Mouse (Mus musculus) brain, embryonic 14.5 days (tissue): Measurements from ENCODE around the gene Rheb. TPM values are rescaled to one million over a fixed set of nuclear protein-coding genes. Genes with fewer than 3 reads are reported as not detected.

Experiments used
- DNase-seq: peaks from one replicate; pipeline ENCODE4 v3.0.0-alpha.2; 2011; ENCODE audit warnings: low read depth
- CTCF ChIP-seq: fragments of 200-500 bp; IDR thresholded peaks from 2 replicates; pipeline ENCODE4 v1.5.1; 2012; ENCODE audit warnings: inconsistent platforms, mild to moderate bottlenecking, moderate library complexity, borderline replicate concordance; ENCODE audit not compliant: insufficient read depth, insufficient read length; ENCODE audit errors: extremely low read depth
- POLR2A ChIP-seq: fragments of 200-500 bp; IDR thresholded peaks from 2 replicates; pipeline ENCODE4 v1.6.1; 2012; ENCODE audit warnings: mild to moderate bottlenecking, inconsistent platforms, borderline replicate concordance; ENCODE audit not compliant: poor library complexity, insufficient read depth, insufficient read length, severe bottlenecking; ENCODE audit errors: extremely low read depth
- polyA plus RNA-seq: library from polyadenylated mRNA; depleted of rRNA; stranded (reverse); fragments of >200 nt; gene quantifications from 2 replicates; pipeline ENCODE4 v1.2.3, GENCODE M21; 2012; rRNA removed

The Rheb gene
- 80.5 and 88.6 TPM in 2 replicates for polyA plus RNA-seq

DNA sequence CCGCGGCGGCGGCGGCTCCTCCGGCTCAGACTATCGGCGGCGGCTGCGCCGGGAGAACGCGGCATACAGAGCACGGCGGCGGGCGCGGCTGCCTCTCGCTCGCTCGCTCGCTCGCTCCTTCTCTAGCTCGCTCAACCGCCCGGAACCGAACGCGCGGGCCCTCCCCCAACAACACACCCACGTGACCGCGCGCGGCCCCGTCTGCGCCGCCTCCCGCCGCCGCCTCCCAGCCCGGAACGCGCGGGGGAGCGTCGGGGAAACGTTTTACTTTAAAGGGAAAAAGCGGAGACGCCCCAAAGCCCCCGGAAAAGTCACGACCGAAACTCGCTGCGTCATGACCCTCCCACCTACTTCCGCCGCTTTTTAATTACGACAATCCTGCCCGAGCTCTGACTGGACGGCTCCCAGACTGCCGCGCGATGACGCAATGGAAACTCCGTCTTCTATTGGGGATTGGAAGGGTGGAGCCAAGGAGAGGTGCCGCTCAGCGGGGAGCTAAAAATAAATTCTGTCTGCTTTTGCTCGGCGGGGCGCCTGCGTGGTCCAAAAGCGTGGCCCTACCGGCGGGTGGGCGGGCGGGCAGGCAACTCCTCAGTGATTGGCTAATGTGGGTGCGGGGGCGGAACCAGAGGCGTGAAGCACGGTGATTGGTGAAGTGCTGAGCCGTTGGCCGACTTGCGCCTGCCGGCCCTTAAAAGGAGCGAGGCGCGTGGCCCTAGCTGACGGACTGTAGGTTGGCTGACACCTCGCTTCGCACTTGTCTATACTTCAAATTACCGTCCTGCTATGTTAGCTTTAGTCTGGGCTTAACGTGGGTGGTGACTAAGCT lies at the start of gene Rheb:
TSS of gene Rheb (minus strand) at position 351 of the 829 bp plus-strand sequence.
- peak; percentile 100 for DNase-seq
- TF ChIP-seq POLR2A (peak; percentile 65), CTCF (no peak)

DNA sequence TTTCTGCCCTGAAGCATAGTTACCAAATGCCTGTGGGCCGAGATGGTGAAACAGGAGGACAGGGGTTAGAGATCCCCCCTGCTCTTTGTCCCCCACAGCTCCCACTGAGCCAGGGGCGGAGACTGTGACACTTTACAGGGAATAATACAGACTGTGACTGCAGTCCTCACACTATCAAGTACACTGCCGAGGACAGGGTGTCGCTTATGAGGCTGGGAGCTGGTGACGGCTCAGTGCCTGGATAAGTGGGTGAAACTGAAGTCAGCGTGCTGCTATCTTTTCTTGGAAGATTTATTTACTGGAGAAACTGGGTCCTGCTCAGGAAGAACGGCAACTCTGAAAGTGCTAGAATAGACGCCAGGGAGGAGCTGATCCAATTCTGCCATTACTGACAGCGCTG lies 47.4 kb upstream of the Rheb start:
- TF ChIP-seq CTCF (no peak), POLR2A (no peak)
- DNase-seq = no peak

DNA sequence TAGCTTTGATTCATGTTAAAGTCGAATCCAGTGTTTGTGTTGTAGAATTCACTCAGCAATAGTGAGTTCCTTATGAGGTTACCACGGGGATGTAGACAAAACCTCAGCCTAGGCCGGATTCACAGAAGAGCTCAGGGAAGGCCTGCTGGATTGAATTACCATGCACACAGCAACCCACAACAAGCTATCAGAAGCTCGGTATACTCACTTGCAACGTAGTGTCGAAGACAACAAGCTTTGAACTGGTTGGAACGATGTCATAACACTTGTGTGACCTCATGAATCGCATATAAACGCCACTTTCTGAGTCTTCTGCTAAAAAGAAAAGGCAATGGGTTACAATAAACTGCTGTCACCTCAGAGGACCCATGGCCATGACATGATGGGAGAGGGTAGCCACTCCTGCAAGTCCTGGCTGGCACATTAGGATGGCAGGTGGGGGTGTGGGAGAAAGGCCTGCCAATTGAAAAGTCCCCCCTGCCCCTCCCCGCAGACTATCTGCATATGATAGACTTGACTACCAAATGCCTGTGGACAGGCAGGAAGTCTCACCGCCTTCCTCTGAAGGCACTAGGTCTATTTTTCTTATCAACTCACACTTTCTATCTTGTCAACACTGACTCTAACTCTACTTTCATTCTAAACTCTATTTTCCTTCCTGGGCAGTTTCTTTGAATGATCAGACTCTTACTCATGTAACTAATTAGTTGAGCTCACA lies 46.6 kb upstream of the Rheb start:
- TF ChIP-seq CTCF (no peak), POLR2A (no peak)
- no peak for DNase-seq

DNA sequence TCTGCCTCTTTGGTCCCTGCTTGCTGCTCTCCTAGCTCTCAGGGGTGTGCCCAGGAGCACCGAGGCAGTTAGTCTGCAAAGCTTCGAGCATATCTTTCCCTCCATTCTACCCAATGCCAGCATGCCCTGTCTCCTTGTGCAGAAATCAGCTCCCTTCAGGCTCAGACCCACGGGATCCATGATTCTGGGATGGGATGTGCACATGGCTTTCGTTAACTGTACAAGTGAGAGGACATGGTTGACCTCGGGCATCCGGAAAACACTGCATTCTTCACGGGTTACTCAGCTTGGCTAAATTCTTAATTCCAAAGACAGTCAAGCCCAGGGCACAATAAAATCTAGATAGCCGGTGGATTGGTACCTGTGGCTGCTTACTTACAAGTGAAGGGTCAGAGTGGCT lies 44.8 kb upstream of the Rheb start:
- DNase-seq = no peak
- TF ChIP-seq POLR2A (no peak), CTCF (no peak)

DNA sequence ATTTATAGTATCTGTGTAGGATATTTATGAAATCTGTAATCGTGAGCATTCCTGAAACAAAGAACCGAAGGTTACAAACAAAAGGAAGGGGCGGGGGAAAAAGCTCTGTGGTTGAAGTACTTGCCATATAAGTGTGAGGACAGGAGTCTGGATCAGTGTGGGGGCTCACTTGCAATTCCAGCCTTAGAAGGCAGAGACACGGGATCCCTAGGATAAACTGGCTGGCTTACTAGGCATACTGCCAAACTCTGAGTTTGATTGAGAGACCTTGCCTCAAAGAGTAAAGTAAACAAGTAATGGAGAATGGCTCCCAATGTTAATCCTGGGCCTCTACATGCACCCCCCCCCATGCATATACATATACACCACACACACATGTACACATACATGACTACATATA lies 36.3 kb upstream of the Rheb start:
- TF ChIP-seq CTCF (no peak), POLR2A (no peak)
- no peak for DNase-seq

DNA sequence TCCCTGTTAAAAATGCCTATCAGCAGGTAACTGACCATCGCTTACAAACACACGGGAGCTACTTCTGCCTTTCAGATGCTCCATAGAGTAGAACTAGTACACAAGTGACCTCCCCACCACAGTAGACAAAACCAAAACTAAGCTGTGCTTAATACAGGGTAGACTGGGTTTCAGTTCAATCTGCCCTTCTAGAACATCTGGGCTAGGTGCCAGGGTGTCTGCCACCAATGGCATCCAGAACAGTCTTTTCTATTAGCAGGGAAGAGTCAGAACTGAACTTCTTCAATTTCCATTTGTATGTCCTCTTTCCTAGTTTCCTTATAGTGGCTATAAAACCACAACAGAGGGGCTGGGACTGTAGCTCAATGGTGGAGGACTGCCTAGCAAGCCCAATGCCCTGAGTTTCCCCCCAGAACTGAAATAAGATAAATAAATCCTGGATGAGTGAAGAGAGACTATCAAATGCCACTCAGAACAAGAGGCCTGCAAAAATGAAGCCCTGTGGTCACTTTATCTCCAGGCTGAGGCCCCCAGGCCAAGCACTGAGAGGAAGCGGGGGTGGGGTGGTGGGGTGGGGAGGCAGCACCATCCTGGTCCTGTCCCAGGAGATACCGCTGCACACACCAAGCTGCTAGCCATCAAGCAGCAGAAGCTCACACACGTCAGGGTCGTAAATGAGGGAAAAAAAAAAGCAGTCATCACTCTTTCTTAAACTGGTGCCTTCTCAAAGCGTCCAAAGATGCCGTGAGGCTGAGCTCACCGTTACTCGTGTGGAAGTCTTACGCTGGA lies 35.6 kb upstream of the Rheb start:
- TF ChIP-seq CTCF (no peak), POLR2A (no peak)
- DNase-seq = no peak

DNA sequence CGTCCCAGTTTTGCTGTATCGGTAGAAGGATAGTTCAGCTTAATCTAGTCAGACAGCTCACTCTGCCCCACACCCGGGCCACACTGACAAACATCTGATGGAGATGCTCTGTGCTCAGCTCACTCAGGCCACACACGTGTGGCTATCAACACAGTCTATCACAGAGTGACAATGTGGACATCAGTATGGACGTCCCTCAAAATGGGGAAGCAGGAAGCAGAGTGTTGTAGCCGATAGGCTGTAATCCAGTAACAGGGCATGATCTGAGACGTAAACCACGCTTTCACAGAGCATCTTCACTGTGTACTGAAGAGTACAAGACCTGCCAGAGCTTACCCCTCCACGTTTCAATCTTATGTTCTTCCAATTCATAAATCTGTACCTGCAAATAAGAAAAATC lies 34.2 kb upstream of the Rheb start:
- TF ChIP-seq POLR2A (no peak), CTCF (no peak)
- no peak for DNase-seq

DNA sequence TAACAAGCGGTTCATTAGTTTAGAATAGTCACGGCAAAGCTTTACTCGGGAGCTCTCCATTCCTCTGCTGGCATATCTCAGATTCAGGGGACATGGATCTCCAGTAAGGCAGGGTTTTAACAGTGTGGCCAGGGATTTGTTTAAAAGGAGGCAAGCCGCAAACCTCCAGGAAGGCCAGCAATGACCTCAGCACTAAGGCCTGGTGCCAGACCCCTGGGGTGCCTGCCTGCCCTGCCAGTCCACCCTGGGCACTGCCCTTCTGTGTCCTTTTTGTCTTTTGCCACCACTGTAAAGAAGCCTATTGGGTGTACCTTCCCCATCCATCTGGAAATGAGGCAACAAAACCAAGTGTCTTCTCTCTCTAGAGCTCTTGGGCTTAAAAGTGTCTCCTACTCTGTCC lies 31.7 kb upstream of the Rheb start:
- DNase-seq = peak; percentile 14
- TF ChIP-seq CTCF (no peak), POLR2A (no peak)

DNA sequence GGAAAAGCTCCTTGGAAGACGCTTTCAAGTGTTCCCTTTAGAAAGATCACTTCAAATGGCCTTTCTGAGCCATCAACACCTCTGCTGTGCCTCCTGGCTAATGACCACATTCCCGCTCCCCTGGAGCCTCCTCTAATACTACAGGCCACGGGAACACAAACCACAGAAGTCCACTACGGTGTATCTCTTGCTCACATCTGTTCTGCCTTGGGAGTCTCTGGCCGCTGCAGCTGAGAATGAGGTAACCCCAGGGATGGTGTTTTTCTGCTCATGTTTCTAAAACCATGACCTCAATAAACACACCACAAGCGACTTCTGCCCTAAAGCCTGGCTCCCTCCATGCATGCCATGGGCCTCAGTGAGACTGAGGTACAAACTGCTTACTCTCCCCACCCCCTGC lies 30.8 kb upstream of the Rheb start:
- TF ChIP-seq POLR2A (no peak), CTCF (no peak)
- DNase-seq = no peak

DNA sequence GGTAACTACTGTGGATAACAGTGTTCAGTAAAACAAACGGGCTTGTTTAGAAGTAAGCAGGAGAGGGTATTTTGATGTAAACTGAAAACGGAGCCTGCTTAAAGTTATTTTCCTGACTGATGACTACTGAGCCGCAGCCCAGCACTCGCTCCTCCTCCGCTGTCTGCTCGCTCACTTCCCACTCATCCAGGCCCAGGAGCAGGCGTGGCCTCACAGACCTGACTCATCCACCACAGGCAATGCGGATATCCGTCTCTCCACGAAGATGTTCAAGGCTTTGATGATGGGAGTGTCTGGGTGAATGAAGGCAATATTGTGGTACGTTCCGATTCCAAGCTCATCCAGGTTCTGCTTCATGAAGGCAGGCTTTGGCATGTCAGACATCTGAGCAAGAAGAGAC lies 28.9 kb upstream of the Rheb start:
- no peak for DNase-seq
- TF ChIP-seq CTCF (no peak), POLR2A (no peak)

DNA sequence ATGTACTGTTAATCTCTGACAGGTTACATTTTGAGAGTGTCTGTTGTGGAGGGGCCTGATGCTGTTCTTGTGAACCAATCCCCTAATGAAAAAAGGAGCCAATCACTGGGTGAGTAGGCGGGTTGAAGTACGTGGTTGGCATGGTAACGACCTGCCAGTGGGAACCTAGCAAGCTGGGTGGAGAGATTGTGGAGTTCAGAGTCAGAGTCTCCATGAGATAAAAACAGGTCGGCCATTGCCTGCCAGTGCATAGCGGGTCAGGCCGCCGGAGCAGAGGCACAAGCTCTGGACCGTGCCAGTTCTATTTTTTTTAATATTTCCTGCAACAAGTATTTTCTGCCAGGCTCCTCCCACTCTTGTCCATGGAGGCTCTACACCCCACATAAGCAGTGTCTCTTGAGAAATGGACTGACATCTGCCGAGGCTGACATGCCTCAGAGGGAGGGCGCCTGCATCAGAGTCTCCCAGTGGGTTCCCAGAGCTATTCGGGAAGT lies 27.4 kb upstream of the Rheb start:
- peak; percentile 54 for DNase-seq
- no peak for TF ChIP-seq CTCF
- no peak for TF ChIP-seq POLR2A

DNA sequence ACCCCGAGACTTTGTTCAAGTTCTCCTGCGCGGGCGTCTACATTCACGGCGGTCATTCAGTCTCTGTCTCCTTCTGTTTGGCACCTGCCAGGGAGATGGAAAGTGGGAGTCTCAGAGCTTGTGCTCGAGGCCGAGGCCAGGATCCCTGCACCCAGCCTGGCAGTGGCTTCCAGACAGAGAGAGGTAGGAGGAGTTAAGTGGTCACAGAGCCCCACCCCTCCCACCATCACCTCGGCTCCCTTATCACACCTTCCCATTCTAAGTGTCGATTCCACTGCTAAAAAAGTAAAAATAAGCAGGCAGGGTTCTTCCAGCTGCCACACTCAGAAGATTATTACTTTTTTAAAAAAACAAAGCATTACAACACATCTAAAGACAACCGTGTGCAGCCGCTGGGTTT lies 21.4 kb upstream of the Rheb start:
- no peak for DNase-seq
- no peak for TF ChIP-seq POLR2A
- TF ChIP-seq CTCF = no peak

DNA sequence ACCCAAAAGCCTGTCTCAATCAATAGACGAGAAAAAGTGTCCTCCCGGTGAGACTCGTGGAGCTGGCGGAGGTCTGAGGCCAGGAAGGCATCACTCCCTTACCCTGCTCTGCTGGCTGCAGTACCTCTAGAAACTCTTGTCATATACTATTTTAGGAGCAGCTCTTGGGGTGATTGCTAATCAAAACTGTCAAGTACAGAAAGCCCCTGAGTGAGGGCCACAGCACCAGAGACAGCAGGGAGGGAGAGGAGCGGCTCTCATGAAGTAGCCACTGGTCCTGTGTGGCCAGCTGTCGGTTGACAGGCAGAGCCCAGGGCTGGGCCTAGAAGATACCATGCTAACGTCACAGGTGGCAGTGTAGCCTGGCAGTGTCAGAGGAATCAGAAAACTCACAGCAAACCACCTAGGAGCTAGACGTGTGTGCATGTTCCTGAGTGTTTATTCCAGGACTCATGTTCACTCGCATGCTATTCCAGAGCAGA lies 19.1 kb upstream of the Rheb start:
- no peak for DNase-seq
- TF ChIP-seq POLR2A (no peak), CTCF (no peak)
